Mouse (Mus musculus): ENCODE measurements around the gene Adgrl1. TPM values are rescaled to one million over a fixed set of nuclear protein-coding genes. Genes with fewer than 3 reads are reported as not detected.

Gene Adgrl1
- total and polyA plus RNA-seq, 2 experiments from 2014 or later = 54.6 to 469 TPM

DNA sequence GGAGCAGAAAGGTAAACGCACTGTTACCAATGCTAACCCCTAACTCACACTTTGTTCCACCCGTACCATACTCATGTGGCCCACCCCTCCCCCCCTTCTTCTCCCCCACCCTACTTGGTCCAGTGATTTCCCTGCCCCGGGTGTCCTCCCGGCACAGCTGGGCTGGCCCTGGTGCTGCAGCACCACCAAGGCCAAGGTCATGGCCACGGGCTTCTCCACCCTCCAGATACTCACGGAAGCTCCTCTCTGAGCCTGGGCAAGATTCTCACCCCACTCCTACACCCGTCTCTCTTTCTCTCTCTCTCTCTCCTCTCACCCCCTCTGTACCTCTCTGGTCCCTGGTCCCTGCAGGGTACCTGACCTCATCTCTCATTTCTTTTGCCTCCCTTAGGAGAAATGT is 26.4 kb downstream of the Adgrl1 start:
- no peak overlapping the region for H3K27ac ChIP-seq
- H3K9me3 ChIP-seq (ENCODE audit: low read length) = no peaks in the 10 kb centered on the region
- WGBS = 69% methylated on average over 7 of the region's 7 CpGs
- H3K27me3 ChIP-seq (ENCODE audit: insufficient read depth, low read length) = no peaks in the 10 kb centered on the region
- H3K4me1 ChIP-seq (ENCODE audit: insufficient read depth, low read length) = no peaks in the 10 kb centered on the region
- H3K4me2 ChIP-seq (ENCODE audit: low read depth, low read length) = no peak overlapping the region
- no peak for DNase-seq (ENCODE audit: low spot score)
- ATAC-seq = no peak
- peaks cover 60% of the 10 kb centered on the region for H3K36me3 ChIP-seq (ENCODE audit: insufficient read depth, low read length)
- H3K9ac ChIP-seq (replicated peaks; ENCODE audit: low read length) = no peak overlapping the region
- no peak overlapping the region for H3K4me3 ChIP-seq (ENCODE audit: low read length)
- no peak for TF ChIP-seq CTCF (IDR thresholded peaks at IDR 0.05; ENCODE audit: low read depth)

DNA sequence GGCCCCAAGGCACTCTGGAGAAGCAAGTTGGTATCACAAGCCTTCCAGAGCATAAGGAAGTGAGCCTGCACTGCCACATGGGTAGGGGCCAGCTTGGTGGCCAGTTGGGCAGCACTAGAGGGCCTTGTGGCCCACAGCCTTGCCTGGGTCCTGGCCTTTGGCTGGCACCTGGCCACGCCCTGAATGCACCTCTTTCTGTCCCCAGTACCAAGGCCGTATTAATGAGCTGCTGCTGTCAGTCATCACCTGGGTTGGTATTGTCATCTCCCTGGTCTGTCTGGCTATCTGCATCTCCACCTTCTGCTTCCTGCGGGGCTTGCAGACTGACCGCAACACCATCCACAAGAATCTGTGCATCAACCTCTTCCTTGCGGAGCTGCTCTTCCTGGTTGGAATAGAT is 34.3 kb downstream of the Adgrl1 start:
- no peak for ATAC-seq
- Histone ChIP-seq H3K4me1 (ENCODE audit: insufficient read depth, low read length) (no peaks in the 10 kb centered on the region), H3K36me3 (ENCODE audit: insufficient read depth, low read length) (peaks cover 95% of the 10 kb centered on the region), H3K27ac (no peak overlapping the region), H3K4me3 (ENCODE audit: low read length) (no peak overlapping the region), H3K9ac (replicated peaks; ENCODE audit: low read length) (no peak overlapping the region), H3K4me2 (ENCODE audit: low read depth, low read length) (no peak overlapping the region), H3K27me3 (ENCODE audit: insufficient read depth, low read length) (no peaks in the 10 kb centered on the region), H3K9me3 (ENCODE audit: low read length) (no peaks in the 10 kb centered on the region)
- no peak for TF ChIP-seq CTCF (IDR thresholded peaks at IDR 0.05; ENCODE audit: low read depth)
- no peak for DNase-seq (ENCODE audit: low spot score)
- WGBS = 89% methylated on average over 5 of the region's 5 CpGs

DNA sequence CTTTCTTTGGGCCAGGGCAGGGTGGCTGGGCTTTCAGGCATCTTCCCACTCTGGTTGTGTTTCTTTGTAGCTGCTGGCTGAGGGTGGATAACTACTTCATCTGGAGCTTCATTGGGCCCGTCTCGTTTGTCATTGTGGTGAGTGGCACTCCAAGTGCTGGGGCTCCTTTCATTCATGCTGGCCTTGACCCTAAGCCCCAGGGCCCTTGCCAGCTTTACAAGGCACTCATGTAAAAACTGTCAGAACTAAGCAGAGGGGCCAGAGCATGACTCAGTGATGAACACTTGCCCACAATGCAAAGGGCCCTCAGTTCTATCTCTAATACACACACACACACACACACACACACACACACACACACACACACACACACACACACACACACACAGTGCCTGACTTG is 35.1 kb downstream of the Adgrl1 start:
- ATAC-seq = no peak

DNA sequence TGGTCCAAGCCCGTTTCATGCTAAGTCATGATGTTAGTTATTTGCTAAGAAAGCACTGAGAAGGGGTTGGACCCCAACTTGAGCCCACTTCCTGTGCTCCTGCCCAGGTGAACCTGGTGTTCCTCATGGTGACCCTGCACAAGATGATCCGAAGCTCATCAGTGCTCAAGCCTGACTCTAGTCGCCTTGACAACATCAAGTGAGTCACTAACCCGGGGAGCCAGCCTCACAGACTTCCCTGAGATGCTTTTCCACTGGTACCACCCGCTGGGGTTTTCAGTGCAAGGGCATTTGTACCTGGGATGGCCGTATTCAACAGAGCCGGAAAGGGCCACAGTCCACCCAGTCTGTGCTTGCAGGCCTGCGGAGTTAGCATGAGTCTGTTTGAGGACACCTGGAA is 35.5 kb downstream of the Adgrl1 start:
- H3K36me3 ChIP-seq (ENCODE audit: insufficient read depth, low read length) = peaks cover 85% of the 10 kb centered on the region
- no peak overlapping the region for H3K27ac ChIP-seq
- no peaks in the 10 kb centered on the region for H3K27me3 ChIP-seq (ENCODE audit: insufficient read depth, low read length)
- 93% methylated on average over 8 of the region's 8 CpGs for WGBS
- no peak for TF ChIP-seq CTCF (IDR thresholded peaks at IDR 0.05; ENCODE audit: low read depth)
- no peak for DNase-seq (ENCODE audit: low spot score)
- no peak overlapping the region for H3K9ac ChIP-seq (replicated peaks; ENCODE audit: low read length)
- no peaks in the 10 kb centered on the region for H3K9me3 ChIP-seq (ENCODE audit: low read length)
- no peak for ATAC-seq
- H3K4me2 ChIP-seq (ENCODE audit: low read depth, low read length) = no peak overlapping the region
- no peak overlapping the region for H3K4me3 ChIP-seq (ENCODE audit: low read length)
- no peaks in the 10 kb centered on the region for H3K4me1 ChIP-seq (ENCODE audit: insufficient read depth, low read length)

More for the DNA sequence above, 35.1 kb downstream of the Adgrl1 start:
- H3K4me2 ChIP-seq (ENCODE audit: low read depth, low read length) = no peak overlapping the region
- WGBS = 57% methylated on average over 2 of the region's 2 CpGs
- no peaks in the 10 kb centered on the region for H3K27me3 ChIP-seq (ENCODE audit: insufficient read depth, low read length)
- H3K27ac ChIP-seq = no peak overlapping the region
- no peak overlapping the region for H3K9ac ChIP-seq (replicated peaks; ENCODE audit: low read length)
- H3K9me3 ChIP-seq (ENCODE audit: low read length) = no peaks in the 10 kb centered on the region
- no peak for TF ChIP-seq CTCF (IDR thresholded peaks at IDR 0.05; ENCODE audit: low read depth)
- no peak overlapping the region for H3K4me3 ChIP-seq (ENCODE audit: low read length)
- H3K4me1 ChIP-seq (ENCODE audit: insufficient read depth, low read length) = no peaks in the 10 kb centered on the region
- H3K36me3 ChIP-seq (ENCODE audit: insufficient read depth, low read length) = peaks cover 89% of the 10 kb centered on the region
- DNase-seq (ENCODE audit: low spot score) = no peak

GRCm38 (mm10) chr8:83937645-83938044 is 37.7 kb downstream of the Adgrl1 start:
- ATAC-seq = no peak
- Histone ChIP-seq H3K4me2 (ENCODE audit: low read depth, low read length) (no peak overlapping the region), H3K4me3 (ENCODE audit: low read length) (no peak overlapping the region), H3K4me1 (ENCODE audit: insufficient read depth, low read length) (no peaks in the 10 kb centered on the region), H3K27me3 (ENCODE audit: insufficient read depth, low read length) (no peaks in the 10 kb centered on the region), H3K9me3 (ENCODE audit: low read length) (no peaks in the 10 kb centered on the region), H3K36me3 (ENCODE audit: insufficient read depth, low read length) (peaks cover 63% of the 10 kb centered on the region), H3K27ac (no peak overlapping the region), H3K9ac (replicated peaks; ENCODE audit: low read length) (no peak overlapping the region)
- DNase-seq (ENCODE audit: low spot score) = no peak
- 93% methylated on average over 7 of the region's 7 CpGs for WGBS
- TF ChIP-seq CTCF (IDR thresholded peaks at IDR 0.05; ENCODE audit: low read depth) = no peak

DNA sequence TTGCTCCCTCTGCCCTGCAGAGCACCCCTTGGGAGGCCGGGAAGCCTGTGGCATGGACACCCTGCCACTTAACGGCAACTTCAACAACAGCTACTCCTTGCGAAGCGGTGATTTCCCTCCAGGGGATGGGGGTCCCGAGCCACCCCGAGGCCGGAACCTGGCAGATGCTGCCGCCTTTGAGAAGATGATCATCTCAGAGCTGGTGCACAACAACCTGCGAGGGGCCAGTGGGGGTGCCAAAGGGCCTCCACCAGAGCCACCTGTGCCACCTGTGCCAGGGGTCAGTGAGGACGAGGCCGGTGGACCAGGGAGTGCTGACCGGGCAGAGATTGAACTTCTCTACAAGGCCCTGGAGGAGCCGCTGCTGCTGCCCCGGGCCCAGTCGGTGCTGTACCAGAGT is 38.4 kb downstream of the Adgrl1 start:
- H3K27ac ChIP-seq = no peak overlapping the region
- H3K9me3 ChIP-seq (ENCODE audit: low read length) = no peaks in the 10 kb centered on the region
- ATAC-seq (no peak; the same call in 1 of the 2 replicates), DNase-seq (ENCODE audit: low spot score) (no peak)
- no peaks in the 10 kb centered on the region for H3K4me1 ChIP-seq (ENCODE audit: insufficient read depth, low read length)
- TF ChIP-seq CTCF (IDR thresholded peaks at IDR 0.05; ENCODE audit: low read depth) = no peak
- 91% methylated on average over 13 of the region's 15 CpGs for WGBS
- no peak overlapping the region for H3K4me2 ChIP-seq (ENCODE audit: low read depth, low read length)
- H3K4me3 ChIP-seq (ENCODE audit: low read length) = no peak overlapping the region
- no peaks in the 10 kb centered on the region for H3K27me3 ChIP-seq (ENCODE audit: insufficient read depth, low read length)
- H3K36me3 ChIP-seq (ENCODE audit: insufficient read depth, low read length) = peaks cover 56% of the 10 kb centered on the region
- no peak overlapping the region for H3K9ac ChIP-seq (replicated peaks; ENCODE audit: low read length)

DNA sequence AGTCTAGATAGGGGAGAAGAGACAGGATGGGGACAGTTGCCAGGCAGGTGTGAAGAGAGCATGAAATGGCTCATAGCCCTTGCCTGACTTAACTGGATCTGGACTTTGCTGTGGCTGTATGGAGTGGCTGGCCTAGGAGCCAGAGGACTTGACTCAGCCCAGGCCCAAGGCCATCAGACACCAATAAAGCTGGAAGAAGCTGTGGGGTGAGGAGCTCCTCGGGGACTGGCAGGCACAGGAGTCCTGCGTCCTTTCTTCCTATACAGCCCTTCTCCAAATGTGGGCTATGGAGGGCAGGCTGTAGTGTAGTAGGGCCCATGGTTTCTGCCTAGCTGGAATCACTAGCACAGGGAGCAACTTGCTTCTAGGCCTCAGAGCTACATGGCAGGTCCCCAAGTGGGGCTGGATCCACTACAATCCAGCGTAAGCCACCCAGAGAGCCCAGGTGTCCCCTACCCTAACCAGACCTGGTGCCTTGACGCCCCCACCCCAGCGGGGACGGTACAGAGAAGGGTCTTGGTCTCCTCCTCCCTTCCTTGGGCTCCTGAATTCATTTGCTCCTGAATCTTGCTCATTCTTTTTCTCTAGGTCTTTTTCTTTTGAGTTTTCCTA is 41.3 kb downstream of the Adgrl1 start:
- Histone ChIP-seq H3K4me1 (ENCODE audit: insufficient read depth, low read length) (no peaks in the 10 kb centered on the region), H3K27me3 (ENCODE audit: insufficient read depth, low read length) (no peaks in the 10 kb centered on the region), H3K27ac (no peak overlapping the region), H3K36me3 (ENCODE audit: insufficient read depth, low read length) (peaks cover 31% of the 10 kb centered on the region), H3K9ac (replicated peaks; ENCODE audit: low read length) (no peak overlapping the region), H3K4me2 (ENCODE audit: low read depth, low read length) (no peak overlapping the region), H3K9me3 (ENCODE audit: low read length) (no peaks in the 10 kb centered on the region), H3K4me3 (ENCODE audit: low read length) (no peak overlapping the region)
- WGBS = 80% methylated on average over 6 of the region's 6 CpGs
- ATAC-seq (no peak), DNase-seq (ENCODE audit: low spot score) (no peak)
- no peak for TF ChIP-seq CTCF (IDR thresholded peaks at IDR 0.05; ENCODE audit: low read depth)

Measured in hindbrain, postnatal 0 days (tissue).